Mouse (Mus musculus) heart, adult 2 months (tissue): Measurements from ENCODE around the gene Gdpgp1. TPM values are rescaled to one million over a fixed set of nuclear protein-coding genes. Genes with fewer than 3 reads are reported as not detected.
A peak's percentile ranks its signal among the peaks of the same experiment; 100 is the strongest.

ENCODE experiments used
- DNase-seq, 2 experiments: peaks; one replicate each; pipeline ENCODE4 v3.0.0; 2021
- H3K27ac ChIP-seq: fragments of 200-600 bp; 2 replicates; pipeline ENCODE4 v1.8.1; 2022
- H3K27me3 ChIP-seq: fragments of 200-500 bp; 2 replicates; pipeline ENCODE4 v1.6.1; 2012; ENCODE audit warnings: mild to moderate bottlenecking, low read length, inconsistent platforms, mixed read lengths; ENCODE audit not compliant: control insufficient read depth, insufficient read depth
- H3K36me3 ChIP-seq: fragments of 200-500 bp; 2 replicates; pipeline ENCODE4 v1.6.1; 2012; ENCODE audit warnings: low read length, inconsistent platforms; ENCODE audit not compliant: control insufficient read depth, insufficient read depth
- H3K4me1 ChIP-seq: fragments of 200-500 bp; 2 replicates; pipeline ENCODE4 v1.6.1; 2011; ENCODE audit warnings: low read length; ENCODE audit not compliant: control insufficient read depth, insufficient read depth
- H3K4me3 ChIP-seq: fragments of 200-600 bp; 2 replicates; pipeline ENCODE4 v1.8.1; 2022
- H3K79me2 ChIP-seq: fragments of 200-500 bp; replicated peaks from 2 replicates; pipeline ENCODE4 v1.6.1; 2012; ENCODE audit warnings: mild to moderate bottlenecking, inconsistent platforms, low read length, moderate library complexity, mixed read lengths; ENCODE audit not compliant: control insufficient read depth, insufficient read depth
- H3K9ac ChIP-seq: fragments of 200-500 bp; 2 replicates; pipeline ENCODE4 v1.6.1; 2012; ENCODE audit warnings: low read depth, mild to moderate bottlenecking, control low read depth, inconsistent platforms, low read length, mixed read lengths
- CTCF ChIP-seq: fragments of 200-600 bp; IDR thresholded peaks from 2 replicates; pipeline ENCODE4 v1.8.1; 2022; ENCODE audit warnings: antibody characterized with exemption, mild to moderate bottlenecking, moderate library complexity
- EP300 ChIP-seq: fragments of 200-500 bp; IDR thresholded peaks from 2 replicates; pipeline ENCODE4 v1.6.1; 2011; ENCODE audit warnings: low read depth, low read length, control low read depth; ENCODE audit not compliant: insufficient read depth
- POLR2A ChIP-seq: fragments of 200-500 bp; IDR thresholded peaks from 2 replicates; pipeline ENCODE4 v1.6.1; 2011; ENCODE audit warnings: mild to moderate bottlenecking, low read depth, low read length, control low read depth; ENCODE audit not compliant: insufficient read depth
- WGBS: fragments of 180-500 bp; shearing (Covaris S2); methylation state at CpG from one replicate; pipeline ENCODE4 v1.1.7; 2018; 5-methylcytosine and 5-hydroxymethylcytosine counted together
- intact Hi-C: fragments of 180-260 bp; cut with DNase I; formaldehyde crosslinking; loops from one replicate; pipeline ENCODE4 v1.15.1; 2025
- polyA plus RNA-seq: library from polyadenylated mRNA; depleted of rRNA; stranded (reverse); fragments of >200 nt; gene quantifications from 2 replicates; pipeline ENCODE4 v1.2.3, GENCODE M21; 2012
- total RNA-seq, 2 experiments: library from RNA; stranded (reverse); gene quantifications; 2 replicates each; pipeline ENCODE4 v1.2.3; 2021

Gdpgp1 gene
- total and polyA plus RNA-seq, 3 experiments, result 1.4 to 2.2 (median 1.5) TPM

- Histone ChIP-seq H3K36me3 (no peaks in the 10 kb centered on the region), H3K4me3 (no peak overlapping the region), H3K79me2 (no peaks in the 10 kb centered on the region), H3K4me1 (no peaks in the 10 kb centered on the region), H3K9ac (no peak overlapping the region), H3K27me3 (no peaks in the 10 kb centered on the region; the same call in 1 of the 2 replicates), H3K27ac (no peak overlapping the region)
- no peak for DNase-seq
- intact Hi-C loops, result no loop called here
- TF ChIP-seq EP300 (no peak), CTCF (no peak)
- 74% methylated on average over 11 of the region's 11 CpGs for WGBS
Observed at GRCm38 (mm10) chr7:80252886-80253285, 20.2 kb downstream of the Gdpgp1 start.

GRCm38 (mm10) chr7:80255981-80256380 lies 23.3 kb downstream of the Gdpgp1 start:
- Histone ChIP-seq H3K36me3 (no peaks in the 10 kb centered on the region), H3K79me2 (no peaks in the 10 kb centered on the region), H3K9ac (no peak overlapping the region), H3K27ac (no peak overlapping the region), H3K27me3 (no peaks in the 10 kb centered on the region), H3K4me3 (no peak overlapping the region), H3K4me1 (peaks cover 2% of the 10 kb centered on the region; the same call in 1 of the 2 replicates)
- 67% methylated on average over 2 of the region's 2 CpGs for WGBS
- intact Hi-C loops, result no loop called here
- DNase-seq, result no peak
- no peak for TF ChIP-seq EP300
- peak; percentile 55 for TF ChIP-seq CTCF

- TF ChIP-seq EP300 (no peak), CTCF (no peak), POLR2A (no peak)
- no peaks in the 10 kb centered on the region for H3K36me3 ChIP-seq
- H3K4me1 ChIP-seq, result peaks cover 2% of the 10 kb centered on the region; the same call in 1 of the 2 replicates
- intact Hi-C loops, result no loop called here
- H3K9ac ChIP-seq, result no peak overlapping the region
- no peaks in the 10 kb centered on the region for H3K79me2 ChIP-seq
- 63% methylated on average over 2 of the region's 2 CpGs for WGBS
- no peak overlapping the region for H3K27ac ChIP-seq
- no peak for DNase-seq
- H3K27me3 ChIP-seq, result no peaks in the 10 kb centered on the region
- H3K4me3 ChIP-seq, result no peak overlapping the region
Observed at GRCm38 (mm10) chr7:80257706-80258105, 25.0 kb downstream of the Gdpgp1 start.

GRCm38 (mm10) chr7:80260625-80261371 lies 28.1 kb downstream of the Gdpgp1 start, which contains the start of gene Ngrn:
Ngrn (plus strand) TSS chr7:80261215.
- intact Hi-C loops, result loop anchor here (1.0 kb wide), 1 partner anchor 9 kb away; the partner anchor contains the start of gene Vps33b
- peaks cover 2% of the 10 kb centered on the region; the same call in 1 of the 2 replicates for H3K4me1 ChIP-seq
- WGBS, result 22% methylated on average over 40 of the region's 40 CpGs
- H3K9ac ChIP-seq, result peak within 1 kb of the TSS; percentile 87
- H3K27me3 ChIP-seq, result no peaks in the 10 kb centered on the region
- peak; percentile 87 to 89 for DNase-seq
- H3K27ac ChIP-seq, result peak within 1 kb of the TSS; percentile 85
- no peaks in the 10 kb centered on the region for H3K79me2 ChIP-seq
- peak within 1 kb of the TSS; percentile 89 for H3K4me3 ChIP-seq
- TF ChIP-seq CTCF (peak; percentile 16; the same call in 1 of the 2 replicates), EP300 (peak; percentile 76; the same call in 1 of the 2 replicates), POLR2A (peak; percentile 91)
- no peaks in the 10 kb centered on the region for H3K36me3 ChIP-seq

- Histone ChIP-seq H3K27me3 (no peaks in the 10 kb centered on the region), H3K4me3 (peak overlapping the region; percentile 89), H3K9ac (peak overlapping the region; percentile 87), H3K36me3 (no peaks in the 10 kb centered on the region), H3K79me2 (no peaks in the 10 kb centered on the region), H3K27ac (peak overlapping the region; percentile 85), H3K4me1 (peaks cover 2% of the 10 kb centered on the region; the same call in 1 of the 2 replicates)
- TF ChIP-seq POLR2A (no peak), CTCF (no peak), EP300 (no peak)
- no peak for DNase-seq
- WGBS, result under 1% methylated on average over 32 of the region's 32 CpGs
- intact Hi-C loops, result loop anchor here (1.0 kb wide), 1 partner anchor 8 kb away; the partner anchor contains the start of gene Vps33b
Observed at GRCm38 (mm10) chr7:80261372-80261990, 28.8 kb downstream of the Gdpgp1 start.

GRCm38 (mm10) chr7:80264606-80265005 lies 31.9 kb downstream of the Gdpgp1 start:
- TF ChIP-seq POLR2A (no peak), CTCF (no peak), EP300 (no peak)
- intact Hi-C loops, result no loop called here
- WGBS, result 87% methylated on average over 12 of the region's 12 CpGs

More at GRCm38 (mm10) chr7:80264606-80265005, 31.9 kb downstream of the Gdpgp1 start:
- H3K4me1 ChIP-seq, result peaks cover 3% of the 10 kb centered on the region
- H3K79me2 ChIP-seq, result no peaks in the 10 kb centered on the region
- no peak overlapping the region for H3K9ac ChIP-seq
- no peak overlapping the region for H3K4me3 ChIP-seq
- H3K27me3 ChIP-seq, result no peaks in the 10 kb centered on the region
- no peak overlapping the region for H3K27ac ChIP-seq
- no peak for DNase-seq
- no peaks in the 10 kb centered on the region for H3K36me3 ChIP-seq
